Mouse (Mus musculus) brown adipose tissue, adult 24 weeks (tissue): ENCODE results near the gene Cfap44. TPM values are rescaled to one million over a fixed set of nuclear protein-coding genes. Genes with fewer than 3 reads are reported as not detected.
"Not testable (repeated sequence)": the region's sequence is repeated elsewhere in the genome, so short reads cannot be mapped to it uniquely, and the experiment has no call there.

Experiments used
- H3K27ac ChIP-seq: fragments of 200-500 bp; replicated peaks from 2 replicates; pipeline ENCODE4 v1.5.1; 2012; ENCODE audit warnings: low read depth, mild to moderate bottlenecking, low read length
- H3K4me1 ChIP-seq: fragments of 200-500 bp; 2 replicates; pipeline ENCODE4 v1.6.1; 2012; ENCODE audit warnings: low read length, mixed read lengths; ENCODE audit not compliant: control insufficient read depth, insufficient read depth, insufficient read length
- H3K4me3 ChIP-seq: fragments of 200-500 bp; 2 replicates; pipeline ENCODE4 v1.5.1; 2012; ENCODE audit warnings: low read depth, mild to moderate bottlenecking, low read length, moderate library complexity; ENCODE audit not compliant: insufficient read depth
- polyA plus RNA-seq: library from polyadenylated mRNA; stranded (reverse); fragments of >200 nt; gene quantifications from 2 replicates; pipeline ENCODE4 v1.2.4, GENCODE M21; 2012; ENCODE audit not compliant: missing spikeins, insufficient read depth, insufficient read length

The Cfap44 gene
- polyA plus RNA-seq, 1 experiment: not detected

GRCm38 (mm10) chr16:44404933-44405332 lies 10.3 kb downstream of the Cfap44 start:
- Histone ChIP-seq H3K4me3 (no peak overlapping the region), H3K27ac (no peak overlapping the region), H3K4me1 (no peaks in the 10 kb centered on the region)

GRCm38 (mm10) chr16:44407211-44407610 lies 12.6 kb downstream of the Cfap44 start:
- H3K4me1 ChIP-seq: no peaks in the 10 kb centered on the region
- no peak overlapping the region for H3K4me3 ChIP-seq
- H3K27ac ChIP-seq: no peak overlapping the region

GRCm38 (mm10) chr16:44408290-44408689 lies 13.7 kb downstream of the Cfap44 start:
- Histone ChIP-seq H3K4me3 (no peak overlapping the region), H3K27ac (no peak overlapping the region), H3K4me1 (no peaks in the 10 kb centered on the region)

GRCm38 (mm10) chr16:44410176-44410575 lies 15.6 kb downstream of the Cfap44 start:
- Histone ChIP-seq H3K4me3 (no peak overlapping the region), H3K4me1 (no peaks in the 10 kb centered on the region), H3K27ac (no peak overlapping the region)

GRCm38 (mm10) chr16:44417596-44417995 lies 23.0 kb downstream of the Cfap44 start:
- Histone ChIP-seq H3K27ac (no peak overlapping the region), H3K4me1 (no peaks in the 10 kb centered on the region), H3K4me3 (no peak overlapping the region)

GRCm38 (mm10) chr16:44421735-44422134 lies 27.1 kb downstream of the Cfap44 start:
- H3K4me1 ChIP-seq: no peaks in the 10 kb centered on the region
- no peak overlapping the region for H3K27ac ChIP-seq
- H3K4me3 ChIP-seq: no peak overlapping the region

- Histone ChIP-seq H3K4me3 (no peak overlapping the region), H3K27ac (no peak overlapping the region), H3K4me1 (no peaks in the 10 kb centered on the region)
Observed at GRCm38 (mm10) chr16:44423499-44423898, 28.9 kb downstream of the Cfap44 start.

- no peak overlapping the region for H3K27ac ChIP-seq
- no peak overlapping the region for H3K4me3 ChIP-seq
- no peaks in the 10 kb centered on the region for H3K4me1 ChIP-seq
Observed at GRCm38 (mm10) chr16:44428456-44428855, 33.9 kb downstream of the Cfap44 start.

GRCm38 (mm10) chr16:44430021-44430420 lies 35.4 kb downstream of the Cfap44 start:
- H3K4me1 ChIP-seq: no peaks in the 10 kb centered on the region
- H3K27ac ChIP-seq: no peak overlapping the region
- no peak overlapping the region for H3K4me3 ChIP-seq

- no peaks in the 10 kb centered on the region for H3K4me1 ChIP-seq
- no peak overlapping the region for H3K27ac ChIP-seq
- H3K4me3 ChIP-seq: no peak overlapping the region
Observed at GRCm38 (mm10) chr16:44434931-44435330, 40.3 kb downstream of the Cfap44 start.

- Histone ChIP-seq H3K4me1 (no peaks in the 10 kb centered on the region), H3K27ac (no peak overlapping the region), H3K4me3 (peak overlapping the region; percentile 12; the same call in 1 of the 2 replicates)
Observed at GRCm38 (mm10) chr16:44435481-44435880, 40.9 kb downstream of the Cfap44 start.

- H3K4me1 ChIP-seq, H3K27ac ChIP-seq, H3K4me3 ChIP-seq: not testable (repeated sequence)
Observed at GRCm38 (mm10) chr16:44441913-44442312, 47.3 kb downstream of the Cfap44 start.

- H3K4me1 ChIP-seq: no peaks in the 10 kb centered on the region
- no peak overlapping the region for H3K27ac ChIP-seq
- H3K4me3 ChIP-seq: no peak overlapping the region
Observed at GRCm38 (mm10) chr16:44457858-44458257, 63.3 kb downstream of the Cfap44 start.

- H3K27ac ChIP-seq: no peak overlapping the region
Observed at GRCm38 (mm10) chr16:44458826-44459225, 64.2 kb downstream of the Cfap44 start.

GRCm38 (mm10) chr16:44460922-44461321 lies 66.3 kb downstream of the Cfap44 start:
- H3K27ac ChIP-seq: no peak overlapping the region
- H3K4me3 ChIP-seq: no peak overlapping the region
- H3K4me1 ChIP-seq: no peaks in the 10 kb centered on the region

More at GRCm38 (mm10) chr16:44458826-44459225, 64.2 kb downstream of the Cfap44 start:
- Histone ChIP-seq H3K4me1 (no peaks in the 10 kb centered on the region), H3K4me3 (no peak overlapping the region)

GRCm38 (mm10) chr16:44475281-44475680 lies 80.7 kb downstream of the Cfap44 start:
- Histone ChIP-seq H3K4me3 (no peak overlapping the region), H3K27ac (no peak overlapping the region), H3K4me1 (no peaks in the 10 kb centered on the region)
